Mouse (Mus musculus) granulocyte monocyte progenitor cell, adult 5-6 weeks (primary cell): ENCODE results near the gene Gm20894. TPM values are rescaled to one million over a fixed set of nuclear protein-coding genes. Genes with fewer than 3 reads are reported as not detected.
"Not testable (repeated sequence)": the region's sequence is repeated elsewhere in the genome, so short reads cannot be mapped to it uniquely, and the experiment has no call there.

Experiments
- ATAC-seq: replicated peaks from 2 replicates; pipeline ENCODE4 v1.8.0; 2016; ENCODE audit warnings: mild to moderate bottlenecking, moderate TSS enrichment, inconsistent platforms; ENCODE audit not compliant: poor library complexity, severe bottlenecking
- total RNA-seq, 2 experiments: library from RNA; stranded (forward) in 1 of 2; stranded (reverse) in 1 of 2; fragments of 200-712, 200-1000 nt in 1 of 2; fragments of >200 nt in 1 of 2; fragmentation: Nextera tagmentation in 1 of 2; gene quantifications; 2 replicates each; pipeline ENCODE4 v1.2.3; 2014 to 2017

Gene Gm20894
- total RNA-seq (2014; fragmentation: Nextera tagmentation) (not detected in 2 replicates), total RNA-seq (2017) (not detected in 2 replicates)

- not testable (repeated sequence) for ATAC-seq
Measured at GRCm38 (mm10) chrY:28271412-28271811, at the start of gene Gm20894. Gm20894 (minus strand) TSS chrY:28271512.
